Mouse (Mus musculus) hindbrain, embryonic 16.5 days (tissue): Measurements from ENCODE around the gene Olfr1329. TPM values are rescaled to one million over a fixed set of nuclear protein-coding genes. Genes with fewer than 3 reads are reported as not detected.
A peak's percentile ranks its signal among the peaks of the same experiment; 100 is the strongest.
"Not testable (repeated sequence)": the region's sequence is repeated elsewhere in the genome, so short reads cannot be mapped to it uniquely, and the experiment has no call there.

Experiments used
- ATAC-seq: fragments of 200-750 bp; cut with Nextera tagmentation; 2 replicates; pipeline ENCODE4 v1.8.0; 2017; ENCODE audit warnings: moderate TSS enrichment, moderate library complexity
- H3K27ac ChIP-seq: fragments of 300-500 bp; sonication (generic); 2 replicates; pipeline ENCODE4 v1.5.1; 2014; ENCODE audit warnings: low read depth, mild to moderate bottlenecking, control low read depth, low read length, moderate library complexity
- H3K27me3 ChIP-seq: fragments of 300-500 bp; sonication (generic); replicated peaks from 2 replicates; pipeline ENCODE4 v1.6.1; 2014; ENCODE audit warnings: low read length; ENCODE audit not compliant: control insufficient read depth, insufficient read depth
- H3K36me3 ChIP-seq: fragments of 300-500 bp; sonication (generic); 2 replicates; pipeline ENCODE4 v1.6.1; 2014; ENCODE audit warnings: mild to moderate bottlenecking, low read length, moderate library complexity, mixed read lengths; ENCODE audit not compliant: control insufficient read depth, insufficient read depth
- H3K4me1 ChIP-seq: fragments of 300-500 bp; sonication (generic); 2 replicates; pipeline ENCODE4 v1.6.1; 2014; ENCODE audit warnings: low read depth, low read length; ENCODE audit not compliant: control insufficient read depth, insufficient read depth
- H3K4me2 ChIP-seq: fragments of 300-500 bp; sonication (generic); 2 replicates; pipeline ENCODE4 v1.6.1; 2014; ENCODE audit warnings: mild to moderate bottlenecking, low read length, control low read depth, moderate library complexity
- H3K4me3 ChIP-seq: fragments of 300-500 bp; sonication (generic); 2 replicates; pipeline ENCODE4 v1.5.1; 2014; ENCODE audit warnings: mild to moderate bottlenecking, low read length, control low read depth, moderate library complexity
- H3K9ac ChIP-seq: fragments of 300-500 bp; sonication (generic); 2 replicates; pipeline ENCODE4 v1.6.1; 2014; ENCODE audit warnings: low read depth, mild to moderate bottlenecking, control low read depth, low read length, moderate library complexity
- H3K9me3 ChIP-seq: fragments of 300-500 bp; sonication (generic); 2 replicates; pipeline ENCODE4 v1.6.1; 2014; ENCODE audit warnings: mild to moderate bottlenecking, low read length, moderate library complexity; ENCODE audit not compliant: control insufficient read depth
- WGBS: fragments of 180-500 bp; shearing (Covaris S2); extraction: QIAGEN DNeasy Blood & Tissue Kit; methylation state at CpG from one replicate; pipeline ENCODE4 v1.1.7; 2014; 5-methylcytosine and 5-hydroxymethylcytosine counted together
- polyA plus RNA-seq: library from polyadenylated mRNA; unstranded; fragments of >200 nt; fragmentation: Nextera tagmentation; extraction: Ambion mirVana; gene quantifications from 2 replicates; pipeline ENCODE4 v1.2.1, GENCODE M21; 2015

Gene Olfr1329
- polyA plus RNA-seq: not detected in 2 replicates

DNA sequence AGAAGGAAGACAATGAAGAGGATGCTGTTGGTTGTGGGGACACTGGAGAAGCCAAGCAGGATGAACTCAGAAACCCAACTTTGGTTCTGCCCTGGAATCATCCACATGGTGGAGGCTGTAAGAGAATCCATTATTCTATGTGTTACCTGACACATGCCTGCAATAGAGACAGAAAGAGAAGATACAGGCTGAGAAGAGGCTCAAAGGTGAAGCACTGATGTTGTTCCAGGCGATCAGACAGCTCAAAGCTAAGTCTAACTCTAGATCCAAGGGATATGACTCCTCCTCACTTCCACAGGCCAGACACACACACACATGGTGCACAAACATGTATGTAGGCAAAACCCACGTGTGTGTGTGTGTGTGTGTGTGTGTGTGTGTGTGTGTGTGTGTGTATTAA, at the start of gene Olfr1329:
Gene Olfr1329, minus strand, starts transcription at position 101 of the 400 bp plus-strand sequence.
- H3K4me1 ChIP-seq, H3K36me3 ChIP-seq, H3K27me3 ChIP-seq, ATAC-seq, H3K4me3 ChIP-seq, H3K27ac ChIP-seq, H3K4me2 ChIP-seq, H3K9me3 ChIP-seq, H3K9ac ChIP-seq: not testable (repeated sequence)
- 61% methylated on average over 2 of the region's 2 CpGs for WGBS

DNA sequence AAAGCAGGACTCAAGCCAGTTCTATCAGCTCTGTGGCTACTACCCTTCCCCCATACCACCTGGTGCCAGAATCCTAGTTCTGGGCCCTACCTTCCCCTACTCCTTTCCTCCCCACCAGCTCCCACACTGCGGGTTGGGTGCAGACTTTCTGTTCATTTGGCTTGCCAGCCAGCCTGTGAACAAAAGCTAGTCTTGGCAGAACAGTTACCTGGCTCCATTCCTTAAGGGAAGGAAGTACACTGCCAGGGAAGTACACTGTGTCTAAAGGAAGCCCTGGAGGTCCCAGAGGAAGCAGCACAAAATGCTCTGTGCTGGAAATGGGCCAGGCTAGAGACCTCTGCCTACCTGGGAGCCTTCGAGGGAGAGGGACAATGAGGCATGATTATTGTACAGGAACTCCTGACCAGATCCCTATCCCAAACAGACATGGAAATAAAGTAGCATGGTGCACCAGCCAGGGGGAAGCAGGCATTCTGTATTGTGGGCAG, 43.9 kb upstream of the Olfr1329 start, which contains the start of gene Lao1:
Gene Lao1, plus strand, starts transcription at position 438 of the 488 bp plus-strand sequence.
- Histone ChIP-seq H3K4me3 (no peak within 1 kb of the TSS), H3K27me3 (no peaks in the 10 kb centered on the region), H3K27ac (no peak within 1 kb of the TSS), H3K36me3 (no peaks in the 10 kb centered on the region), H3K9ac (no peak within 1 kb of the TSS), H3K4me1 (no peaks in the 10 kb centered on the region), H3K9me3 (no peaks in the 10 kb centered on the region), H3K4me2 (no peak within 1 kb of the TSS)
- no peak for ATAC-seq
- 72% methylated on average over 2 of the region's 2 CpGs for WGBS

DNA sequence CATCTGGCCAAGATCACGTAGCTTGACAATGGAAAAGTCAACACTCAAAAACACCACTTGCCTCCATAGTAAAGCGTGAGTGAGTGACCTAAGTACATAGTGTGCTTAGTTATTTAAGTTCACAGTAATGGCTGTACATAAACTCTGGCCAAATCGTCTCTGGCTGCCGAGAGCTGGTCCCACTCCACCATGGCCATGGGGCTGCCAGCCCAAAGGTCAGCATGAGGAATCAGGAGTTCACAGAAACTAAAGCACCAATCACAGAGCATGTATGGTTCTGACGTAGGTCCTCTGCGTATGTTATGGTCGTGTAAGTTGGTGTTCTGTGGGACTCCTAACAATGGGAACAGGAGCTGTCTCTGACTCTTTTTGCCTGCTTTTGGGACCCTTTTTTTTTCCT, 41.5 kb upstream of the Olfr1329 start:
- Histone ChIP-seq H3K9me3 (no peaks in the 10 kb centered on the region), H3K4me1 (no peaks in the 10 kb centered on the region), H3K27me3 (no peaks in the 10 kb centered on the region; the same call in 1 of the 2 replicates), H3K4me3 (no peak overlapping the region), H3K4me2 (no peak overlapping the region), H3K36me3 (no peaks in the 10 kb centered on the region), H3K9ac (no peak overlapping the region), H3K27ac (no peak overlapping the region)
- ATAC-seq: no peak
- WGBS: 88% methylated on average over 7 of the region's 7 CpGs

DNA sequence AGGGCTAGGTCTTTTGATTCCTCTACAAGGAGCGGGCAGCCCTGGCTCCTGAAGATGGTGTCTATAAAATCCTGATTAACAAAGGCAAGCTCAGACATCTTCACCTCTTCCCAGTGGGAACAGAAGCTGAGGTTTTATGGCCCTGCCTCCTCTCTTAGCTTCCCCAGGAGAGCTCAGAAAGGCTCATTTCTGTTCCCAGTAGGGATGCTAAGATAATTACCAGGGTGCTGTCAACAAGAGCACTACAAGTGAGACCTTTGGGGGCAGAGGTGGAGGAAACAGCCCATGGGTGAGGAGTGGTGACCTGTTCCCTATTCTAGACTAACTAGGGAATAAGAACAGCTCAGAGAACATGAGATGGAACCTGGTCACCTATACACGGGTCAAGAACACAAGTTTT, 21.2 kb upstream of the Olfr1329 start, which contains the start of gene Olfr1328:
Gene Olfr1328, minus strand, starts transcription at position 101 of the 400 bp plus-strand sequence.
- ATAC-seq: no peak
- Histone ChIP-seq H3K9me3 (no peaks in the 10 kb centered on the region), H3K9ac (no peak within 1 kb of the TSS), H3K4me2 (no peak within 1 kb of the TSS), H3K4me3 (no peak within 1 kb of the TSS), H3K4me1 (no peaks in the 10 kb centered on the region), H3K36me3 (no peaks in the 10 kb centered on the region), H3K27ac (no peak within 1 kb of the TSS), H3K27me3 (no peaks in the 10 kb centered on the region)
- 92% methylated on average over 2 of the region's 2 CpGs for WGBS

DNA sequence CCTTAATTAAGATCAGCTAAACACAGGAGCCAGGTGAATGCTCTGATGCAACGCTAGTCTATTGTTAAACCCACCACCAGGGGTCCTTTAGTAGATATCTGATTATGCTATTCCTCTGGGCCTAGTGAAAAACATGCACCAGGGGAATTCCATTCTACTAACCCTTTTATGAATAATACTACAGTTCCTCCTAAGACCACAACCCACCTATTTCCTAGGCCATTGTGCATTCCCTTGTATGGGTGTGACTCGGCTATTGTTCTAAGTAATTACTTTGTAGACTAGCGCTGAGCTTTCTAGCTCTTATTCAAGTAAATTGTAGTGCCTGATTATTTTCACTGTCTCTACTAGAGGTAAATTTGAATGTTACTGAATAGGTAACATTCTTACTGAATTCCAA, 14.1 kb upstream of the Olfr1329 start:
- H3K4me1 ChIP-seq, H3K27me3 ChIP-seq, H3K9me3 ChIP-seq, H3K4me3 ChIP-seq, H3K27ac ChIP-seq, H3K9ac ChIP-seq, ATAC-seq, H3K36me3 ChIP-seq, H3K4me2 ChIP-seq: not testable (repeated sequence)
- 77% methylated on average over 3 of the region's 3 CpGs for WGBS

DNA sequence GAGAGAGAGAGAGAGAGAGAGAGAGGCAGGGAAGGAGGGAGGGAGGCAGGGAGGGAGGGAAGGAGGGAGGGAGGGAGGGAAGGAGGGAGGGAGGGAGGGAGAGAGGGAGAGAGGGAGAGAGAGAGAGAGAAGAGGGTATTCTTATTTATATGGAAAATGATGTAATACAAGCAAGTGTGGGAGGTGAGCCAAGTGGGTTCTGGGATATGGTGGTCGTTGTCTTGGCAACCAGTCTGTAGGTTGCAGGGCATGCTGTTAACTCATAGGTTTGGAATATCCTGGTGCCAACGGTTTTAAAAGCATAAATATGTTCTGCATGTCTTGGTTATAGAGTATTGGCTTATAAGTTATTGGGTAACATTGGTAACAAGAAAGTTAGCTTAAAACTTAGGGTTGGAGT, 15.3 kb downstream of the Olfr1329 start:
- Histone ChIP-seq H3K9me3 (no peaks in the 10 kb centered on the region), H3K4me2 (no peak overlapping the region), H3K4me3 (no peak overlapping the region), H3K9ac (no peak overlapping the region), H3K27ac (no peak overlapping the region), H3K4me1 (no peaks in the 10 kb centered on the region), H3K36me3 (no peaks in the 10 kb centered on the region), H3K27me3 (no peaks in the 10 kb centered on the region)
- ATAC-seq: no peak
- 58% methylated on average over 2 of the region's 2 CpGs for WGBS

DNA sequence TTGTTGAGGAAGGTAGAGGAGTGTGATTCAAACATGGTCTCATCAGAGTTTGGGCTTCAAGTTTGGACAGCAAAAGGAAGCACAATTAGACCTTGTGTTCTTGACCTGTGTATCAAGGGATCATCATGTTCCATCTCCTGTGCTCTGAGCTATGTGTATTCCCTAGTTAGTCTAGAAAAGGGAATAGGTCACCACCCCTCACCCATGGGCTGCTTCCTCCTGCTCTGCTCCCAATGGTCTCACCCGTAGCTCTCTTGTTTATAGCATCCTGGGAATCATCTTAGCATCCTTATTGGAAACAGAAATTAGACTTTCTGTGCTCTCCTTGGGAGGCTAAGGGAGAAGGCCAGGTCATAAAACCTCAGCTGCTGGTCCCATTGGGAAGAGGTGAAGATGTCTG, 29.0 kb downstream of the Olfr1329 start, which contains the start of gene Olfr1330:
Gene Olfr1330, plus strand, starts transcription at position 301 of the 400 bp plus-strand sequence.
- no peak for ATAC-seq
- no peak within 1 kb of the TSS for H3K4me2 ChIP-seq
- no peaks in the 10 kb centered on the region for H3K4me1 ChIP-seq
- H3K27ac ChIP-seq: no peak within 1 kb of the TSS
- H3K4me3 ChIP-seq: no peak within 1 kb of the TSS
- WGBS: 89% methylated on average over 1 of the region's 1 CpGs
- H3K9ac ChIP-seq: no peak within 1 kb of the TSS
- no peaks in the 10 kb centered on the region for H3K27me3 ChIP-seq
- H3K9me3 ChIP-seq: no peaks in the 10 kb centered on the region
- H3K36me3 ChIP-seq: no peaks in the 10 kb centered on the region

DNA sequence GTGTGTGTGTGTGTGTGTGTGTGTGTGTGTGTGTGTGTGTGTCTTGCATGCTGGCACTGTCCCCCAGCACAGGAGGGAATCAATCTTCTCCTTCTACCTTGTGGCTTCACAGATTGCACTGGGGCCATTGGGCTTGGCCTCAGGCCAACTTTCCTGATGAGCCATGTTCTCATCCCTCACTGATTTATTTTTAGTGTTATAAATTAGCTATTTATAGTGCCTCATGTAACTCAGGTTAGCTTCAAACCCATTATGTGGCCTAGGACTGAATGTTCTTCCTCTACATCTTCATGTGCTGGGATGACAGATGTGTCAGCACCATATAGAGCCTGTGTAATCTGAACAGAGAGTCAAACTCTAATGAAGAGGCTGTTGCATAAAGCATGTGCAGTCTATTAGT, 49.7 kb downstream of the Olfr1329 start:
- H3K27me3 ChIP-seq: no peaks in the 10 kb centered on the region
- H3K27ac ChIP-seq: no peak overlapping the region
- no peaks in the 10 kb centered on the region for H3K4me1 ChIP-seq
- no peak overlapping the region for H3K4me2 ChIP-seq
- H3K9ac ChIP-seq: no peak overlapping the region
- ATAC-seq: peak; percentile 37; the same call in 1 of the 2 replicates
- no peak overlapping the region for H3K4me3 ChIP-seq
- H3K36me3 ChIP-seq: no peaks in the 10 kb centered on the region
- H3K9me3 ChIP-seq: no peaks in the 10 kb centered on the region
